Mouse (Mus musculus) c-Kit-positive CD71-positive TER-119-negative erythroid progenitor cells, embryonic 14.5 days (primary cell): ENCODE data around the gene Trip4.

Experiments used
- DNase-seq: peaks from one replicate; pipeline ENCODE4 v3.0.0-alpha.2; 2013; ENCODE audit warnings: low read depth

The Trip4 gene

DNA sequence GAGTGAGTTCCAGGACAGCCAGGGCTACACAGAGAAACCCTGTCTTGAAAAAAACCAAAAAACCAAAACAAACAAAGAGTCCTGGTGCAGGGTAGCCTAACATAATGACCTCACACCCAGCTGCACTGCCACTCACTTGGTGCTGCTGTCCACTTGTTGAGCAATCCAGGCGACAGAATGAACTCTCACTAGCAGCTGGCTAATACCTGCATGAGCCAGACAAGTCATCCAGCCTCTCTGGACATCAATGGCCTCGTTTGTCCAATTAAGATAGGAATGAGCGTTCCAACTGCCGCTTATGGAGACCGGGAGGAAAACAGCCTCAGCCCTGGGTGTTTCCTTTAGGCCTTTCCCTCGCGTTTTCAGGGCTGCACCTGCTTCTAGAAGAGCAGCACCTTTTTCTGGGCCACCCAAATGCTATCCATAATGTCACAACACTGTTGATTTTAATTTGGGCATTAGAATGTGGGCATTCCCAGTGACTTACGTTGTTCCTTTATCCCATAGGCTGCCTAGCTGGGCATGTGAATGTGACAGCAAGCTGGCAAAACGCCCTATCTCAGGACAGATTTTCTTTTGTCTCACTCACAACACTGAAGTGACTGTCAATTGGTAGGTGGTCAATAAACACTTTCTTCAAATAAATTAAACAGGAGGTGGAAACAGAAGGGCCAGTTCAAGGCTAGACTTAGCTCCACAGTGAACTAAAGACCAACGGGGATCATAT, 73.8 kb downstream of the Trip4 start:
- DNase-seq, result no peak

DNA sequence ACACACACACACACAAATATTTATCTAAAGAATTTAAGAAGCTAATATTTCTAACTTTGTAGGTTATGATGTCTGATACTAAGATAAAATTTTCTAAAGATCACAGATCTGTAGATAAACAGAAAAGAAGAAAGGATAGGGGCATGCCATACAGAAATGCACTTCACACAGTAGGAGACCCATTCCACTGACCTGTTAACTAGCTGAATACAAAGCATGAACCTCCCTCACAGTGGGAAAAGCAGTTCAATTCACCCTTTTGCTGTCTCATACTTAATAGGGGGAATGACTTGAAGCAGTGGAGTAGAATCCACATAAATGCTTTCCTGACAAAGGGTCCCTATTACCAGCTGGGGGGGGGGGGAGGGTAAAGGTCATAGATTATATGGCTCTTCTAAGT, 75.0 kb downstream of the Trip4 start:
- no peak for DNase-seq

DNA sequence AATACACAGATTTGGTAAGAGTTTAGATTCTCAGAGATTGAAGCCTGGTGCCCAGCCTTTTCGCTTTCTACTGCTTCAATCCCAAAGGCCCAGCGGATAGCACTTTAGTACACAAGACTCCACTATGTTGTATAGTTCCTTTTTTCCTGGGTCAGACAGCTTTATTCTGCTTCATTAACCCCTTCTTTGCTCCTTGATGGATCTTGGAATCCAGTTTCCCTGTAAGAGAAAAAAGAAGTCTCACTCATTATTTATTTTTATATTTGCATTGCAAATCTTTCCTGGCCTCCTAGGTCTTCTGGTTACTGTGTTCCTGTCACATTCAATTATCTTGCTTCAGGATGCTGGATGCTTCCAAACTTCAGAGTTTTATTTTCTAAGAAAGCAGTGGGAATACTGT, 75.4 kb downstream of the Trip4 start:
- DNase-seq, result no peak

DNA sequence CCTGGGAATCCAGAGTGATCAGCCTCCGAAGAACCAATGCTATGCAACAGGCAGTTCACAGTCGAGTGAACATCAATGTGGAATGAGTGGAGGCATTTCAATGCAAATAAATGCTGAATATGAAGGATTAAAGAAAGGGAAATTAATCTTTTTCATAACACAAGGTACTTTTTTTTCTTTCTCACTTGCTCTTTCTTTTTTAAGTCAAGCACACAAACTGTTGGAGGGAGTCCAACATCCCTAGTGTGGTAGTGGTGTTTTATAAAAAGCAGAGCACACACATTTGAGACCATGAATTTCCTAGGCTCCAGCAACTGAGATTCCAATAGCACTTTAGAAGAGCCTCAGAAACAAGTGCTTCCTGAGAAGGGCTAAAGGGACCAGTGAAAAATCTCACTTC, 76.6 kb downstream of the Trip4 start:
- no peak for DNase-seq

DNA sequence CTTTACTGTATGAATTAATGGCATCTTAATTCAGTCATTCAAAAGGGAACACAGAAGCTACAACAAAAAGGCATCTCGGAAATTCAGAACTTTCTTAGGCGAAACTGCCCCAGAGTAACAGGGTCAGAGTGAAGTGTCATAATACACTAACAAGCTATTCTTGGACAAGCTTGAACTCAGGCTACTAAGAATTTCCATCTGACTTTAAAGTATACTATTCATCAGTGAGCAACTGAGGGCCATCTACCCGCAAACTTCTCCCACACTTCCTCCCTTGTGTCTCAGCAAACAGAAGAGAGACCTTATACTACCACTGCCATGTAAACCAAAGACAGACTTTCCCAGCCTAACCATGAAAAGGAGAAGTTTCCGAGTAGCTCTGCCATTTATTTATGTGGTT, 77.4 kb downstream of the Trip4 start:
- DNase-seq, result no peak

DNA sequence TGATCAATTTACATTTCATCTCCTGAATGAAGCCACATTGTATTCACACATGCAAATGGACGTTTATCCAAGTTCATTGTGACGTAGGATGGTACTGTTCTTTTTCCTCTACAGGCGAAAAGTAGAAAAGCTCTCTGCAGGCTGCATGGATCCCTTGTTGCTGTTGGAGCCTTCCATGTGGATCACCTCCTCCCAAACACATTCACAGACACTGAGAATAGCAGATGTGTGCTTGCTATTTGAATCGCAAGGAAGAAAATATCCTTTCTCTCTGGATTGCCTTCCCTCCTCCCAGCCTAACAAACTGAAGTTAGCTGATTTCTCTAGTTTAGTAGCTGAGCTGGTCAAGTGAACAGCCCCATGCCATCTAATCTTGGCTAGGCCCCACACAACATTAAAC, 78.3 kb downstream of the Trip4 start:
- DNase-seq, result no peak

DNA sequence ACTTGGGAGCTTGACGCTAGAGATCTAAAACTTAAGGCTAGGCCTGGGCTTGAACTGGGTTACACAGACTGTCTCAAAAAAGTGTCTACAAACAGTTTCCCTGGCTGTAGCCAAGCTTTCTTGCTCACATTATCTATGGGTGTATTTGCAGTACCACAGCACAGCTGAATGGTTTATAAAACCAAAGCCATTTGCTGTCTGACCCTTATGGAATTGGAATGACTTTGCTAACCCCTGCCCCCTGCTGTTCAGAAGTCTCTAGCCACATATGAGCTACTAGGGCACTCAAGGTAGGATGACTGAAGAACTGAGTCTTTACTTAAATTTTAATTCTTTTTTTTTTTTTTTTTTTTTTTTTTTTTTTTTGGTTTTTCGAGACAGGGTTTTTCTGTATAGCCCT, 79.2 kb downstream of the Trip4 start:
- no peak for DNase-seq

DNA sequence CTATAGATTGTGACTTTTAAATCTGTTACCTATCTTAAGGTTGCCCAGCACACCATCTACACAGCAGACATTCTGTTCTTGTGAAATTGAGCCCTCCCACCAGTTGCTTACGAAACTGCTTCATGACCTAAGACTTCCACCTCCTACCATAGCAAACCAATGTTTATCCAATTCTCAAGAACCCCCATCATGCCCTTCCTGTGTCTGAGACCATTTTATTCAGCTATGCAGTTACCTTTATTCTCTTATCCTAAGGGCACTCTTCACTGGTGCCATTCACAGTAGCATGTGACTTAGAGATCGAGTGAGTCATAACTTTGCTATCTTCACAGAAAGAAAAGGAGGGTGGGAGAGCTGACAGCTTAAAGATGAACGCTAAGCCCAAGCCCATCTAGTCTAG, 80.1 kb downstream of the Trip4 start:
- no peak for DNase-seq

DNA sequence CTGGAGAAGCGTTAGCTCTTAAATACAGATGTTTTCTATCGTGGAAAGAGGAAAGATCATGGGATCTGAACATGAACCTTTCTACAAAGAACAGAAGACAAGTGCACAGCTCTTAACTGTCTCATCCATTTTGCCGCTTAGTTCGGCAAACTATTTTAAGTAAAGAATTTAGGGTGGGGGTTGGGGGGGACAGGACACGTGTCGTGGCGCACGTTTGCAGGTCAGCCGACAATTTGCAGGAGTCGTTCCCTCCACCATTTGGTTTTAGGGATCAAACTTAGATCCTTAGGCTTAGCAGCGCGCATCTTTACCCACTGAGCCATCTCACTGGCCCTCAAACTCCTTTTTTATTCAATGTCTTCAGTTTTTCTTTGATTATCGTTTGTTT, 80.6 kb downstream of the Trip4 start:
- no peak for DNase-seq

DNA sequence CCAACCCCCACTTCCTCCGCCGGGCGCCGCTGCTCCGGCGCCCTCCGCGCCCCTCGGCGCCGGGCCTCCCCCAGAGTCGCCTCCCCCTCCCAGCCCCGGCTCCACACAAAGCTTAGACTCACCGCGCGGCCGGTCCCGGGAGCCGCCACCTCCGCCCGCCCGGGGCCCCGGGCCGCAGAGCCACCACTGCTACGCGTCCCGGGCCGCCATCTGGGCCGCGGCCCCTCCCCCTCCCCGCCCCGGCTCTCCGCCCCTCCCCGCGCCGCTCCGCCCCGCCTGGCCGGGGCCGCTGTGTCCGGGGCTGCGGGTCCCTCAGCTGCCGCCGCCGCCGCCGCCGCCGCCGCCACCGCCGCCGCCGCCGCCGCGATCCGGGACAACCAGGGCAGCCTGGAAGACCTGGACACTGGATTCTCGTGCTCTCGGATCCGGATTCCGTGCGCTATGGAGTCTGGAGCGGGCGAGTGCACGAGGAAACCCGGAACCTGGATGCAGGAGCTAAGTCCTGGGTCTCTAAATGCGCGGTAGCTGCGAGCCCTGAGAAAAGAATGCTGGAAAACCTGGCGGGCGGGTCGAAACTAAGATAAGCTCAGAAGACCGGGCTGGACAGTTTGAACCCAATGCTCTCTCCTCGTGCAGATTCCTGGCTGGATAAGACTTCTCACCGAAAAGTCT, 81.1 kb downstream of the Trip4 start, which contains the start of gene Zfp609:
Gene Zfp609, minus strand, starts transcription at position 221 of the 672 bp plus-strand sequence.
- DNase-seq, result peak; percentile 94

DNA sequence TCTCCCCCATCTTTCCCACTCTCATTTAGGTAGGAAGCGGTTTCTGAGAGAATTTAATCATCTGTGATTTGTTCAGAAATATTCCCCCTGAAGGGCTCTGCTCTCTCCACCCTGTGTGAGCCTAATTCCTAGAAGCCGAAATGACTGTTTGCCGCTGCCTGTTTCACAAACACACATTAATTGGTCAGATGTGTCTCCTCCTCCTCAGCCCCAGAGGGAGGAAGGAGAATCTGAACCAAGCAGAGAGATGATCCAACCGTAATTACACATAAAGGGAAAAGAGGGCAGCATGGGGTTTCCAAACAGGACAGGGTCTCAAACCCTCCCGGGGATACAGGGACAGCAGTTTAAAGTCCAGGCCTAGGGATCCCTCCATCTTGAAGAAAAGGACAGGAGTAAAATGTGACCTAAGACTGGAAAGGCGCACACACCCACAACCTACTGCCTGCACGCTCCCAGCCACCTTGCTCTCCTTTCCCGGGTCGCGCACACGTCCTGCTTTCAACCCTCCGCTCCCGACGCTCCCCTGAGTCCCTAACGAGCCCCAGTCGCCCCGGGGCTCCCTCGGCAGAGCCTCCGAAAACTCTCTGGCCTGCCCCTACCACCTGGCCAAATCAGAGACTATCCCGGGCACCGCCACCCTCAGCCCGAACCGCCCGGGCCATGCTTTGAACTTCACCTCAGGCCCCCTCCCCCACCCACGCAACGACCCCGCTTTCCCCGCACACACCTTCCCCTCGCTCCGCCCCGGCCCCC, 81.8 kb downstream of the Trip4 start:
- DNase-seq, result peak; percentile 55

DNA sequence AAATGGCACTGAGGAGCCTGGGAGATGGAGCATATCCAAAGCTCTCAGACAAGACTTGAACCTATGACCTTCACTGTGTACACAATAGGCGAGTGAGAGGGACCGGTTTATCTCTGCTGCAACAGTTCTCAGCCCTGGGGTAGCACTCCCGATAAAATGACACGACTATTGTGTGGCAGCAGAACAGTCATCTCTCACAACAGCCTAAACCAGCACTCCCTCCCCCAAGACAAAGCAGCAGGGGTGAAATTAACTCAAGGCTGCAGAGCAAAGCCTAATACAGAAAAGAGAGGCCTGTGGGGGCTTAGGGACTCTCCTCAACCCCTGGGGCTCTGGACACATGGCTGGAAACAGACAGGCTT, 82.4 kb downstream of the Trip4 start:
- DNase-seq, result no peak

DNA sequence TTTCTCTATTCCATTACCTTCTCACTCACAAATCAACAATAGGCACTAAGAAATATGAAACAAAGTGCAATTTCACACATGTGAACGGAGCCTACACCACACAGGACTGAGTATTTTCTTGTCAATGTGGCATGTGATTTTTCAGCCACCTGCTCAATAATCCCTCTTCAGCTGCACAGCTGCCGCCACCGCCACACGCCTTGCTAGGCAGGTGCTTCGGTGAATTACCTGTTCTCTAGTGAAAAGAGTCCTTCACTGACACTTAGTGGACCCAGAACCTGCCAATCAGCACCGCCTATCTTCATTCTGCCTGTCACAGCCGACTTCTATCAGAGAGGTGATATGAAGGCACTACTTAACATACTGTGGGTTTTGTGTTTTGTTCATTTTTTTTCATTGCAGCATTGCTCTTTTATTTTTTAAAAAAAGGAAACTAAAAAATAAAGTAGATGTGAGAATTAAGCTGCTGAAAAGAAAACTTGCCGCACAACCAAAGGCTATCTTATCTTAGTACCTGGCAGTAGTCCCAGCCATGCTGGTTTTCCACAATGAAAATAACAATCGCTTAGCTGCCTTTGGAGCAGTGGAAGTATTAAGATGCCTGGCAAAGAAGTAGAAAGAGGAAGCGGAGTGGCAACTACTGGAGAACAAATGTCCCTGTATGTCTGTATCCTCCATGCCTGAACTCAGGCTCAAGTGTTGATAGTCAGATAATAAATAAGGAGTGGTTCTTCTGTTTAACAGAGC, 84.7 kb downstream of the Trip4 start:
- no peak for DNase-seq

DNA sequence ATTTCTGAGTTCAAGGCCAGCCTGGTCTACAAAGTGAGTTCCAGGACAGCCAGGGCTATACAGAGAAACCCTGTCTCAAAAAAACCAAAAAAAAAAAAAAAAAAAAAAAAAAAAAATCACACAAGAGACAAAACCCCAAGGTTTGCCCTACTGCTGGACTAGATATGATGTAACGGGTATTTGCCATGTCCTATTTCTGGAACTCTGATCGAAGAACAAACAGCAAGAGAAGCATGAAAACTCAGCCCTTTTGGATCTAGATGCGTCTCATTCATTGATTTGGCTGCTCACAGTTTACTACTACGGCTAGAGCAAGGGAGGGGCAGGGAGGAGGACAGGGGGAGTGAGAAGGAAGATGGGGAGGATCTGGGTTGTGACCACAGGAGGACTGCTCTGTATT, 86.6 kb downstream of the Trip4 start:
- DNase-seq, result no peak

DNA sequence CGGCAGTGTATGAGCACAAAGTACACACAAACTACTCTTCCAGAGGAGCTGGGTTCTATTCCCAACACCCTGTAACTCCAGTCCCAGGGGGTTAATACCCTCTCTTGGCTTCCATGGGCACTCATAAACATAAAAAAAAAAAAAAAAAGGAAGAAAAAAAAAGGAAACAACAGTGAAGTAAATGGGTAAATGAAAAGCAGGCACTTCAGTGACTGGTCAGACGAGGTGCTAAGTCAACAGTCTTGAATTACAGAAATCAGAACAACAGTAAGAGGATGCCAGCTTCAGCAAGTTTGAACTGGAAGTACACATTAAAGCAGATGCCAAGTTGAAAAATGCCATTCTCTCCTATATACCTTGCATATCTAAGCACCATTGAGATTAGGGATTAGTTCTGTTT, 88.3 kb downstream of the Trip4 start:
- DNase-seq, result no peak

DNA sequence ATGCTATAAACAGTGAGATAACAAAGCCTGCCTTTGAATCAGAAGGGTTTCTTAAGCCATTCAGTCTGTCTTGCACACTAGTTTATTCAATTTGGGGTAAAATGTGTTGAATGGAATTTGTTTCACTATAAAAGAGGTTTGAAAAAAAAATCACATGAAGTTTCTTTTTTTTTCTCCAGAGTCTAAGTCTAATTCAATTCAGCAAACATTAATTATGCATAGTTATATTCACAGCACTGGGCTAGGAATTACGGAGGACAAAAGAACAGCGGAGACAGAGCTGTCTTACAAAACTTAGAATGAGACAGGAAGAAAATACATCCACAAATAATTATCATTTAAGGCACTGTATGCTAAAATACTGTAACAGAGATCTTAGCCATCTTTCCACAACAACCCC, 90.2 kb downstream of the Trip4 start:
- no peak for DNase-seq

DNA sequence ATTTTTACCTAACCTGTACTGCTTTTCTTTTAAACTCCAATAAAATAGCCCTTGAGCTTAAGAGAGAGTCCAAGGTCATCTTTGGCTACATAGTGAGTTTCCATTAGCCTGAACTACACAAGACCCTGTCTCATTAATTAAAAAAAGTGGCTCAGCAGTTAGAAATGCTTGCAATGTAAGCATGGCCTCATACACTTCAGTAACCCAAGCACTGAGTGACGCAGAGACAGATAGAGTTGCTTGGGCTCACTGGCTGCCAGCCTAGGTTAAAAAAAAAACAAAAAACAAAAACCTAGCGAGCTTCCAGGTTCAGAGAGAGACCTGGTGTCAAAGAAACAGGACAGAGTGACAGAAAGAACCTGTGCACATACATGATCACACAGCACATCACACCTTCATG, 95.8 kb downstream of the Trip4 start:
- DNase-seq, result no peak

DNA sequence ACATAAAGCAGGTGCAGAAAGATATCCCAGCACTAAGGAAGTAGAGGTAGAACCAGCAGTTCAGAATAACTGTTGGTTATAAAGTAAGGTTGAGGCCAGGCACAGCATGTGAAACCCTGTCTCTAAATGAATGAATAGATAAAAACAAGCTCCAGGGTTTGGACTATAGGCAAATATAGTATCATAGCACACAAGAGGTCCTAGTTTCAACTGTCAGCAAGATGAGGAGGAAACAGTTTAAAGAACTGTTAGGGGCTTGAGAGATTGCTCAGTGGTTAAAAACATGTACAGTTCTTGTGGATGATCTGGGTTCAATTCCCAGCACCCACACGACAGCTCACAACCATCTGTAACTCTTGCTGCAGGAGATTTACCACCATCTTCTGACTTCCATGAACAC, 96.8 kb downstream of the Trip4 start:
- no peak for DNase-seq

DNA sequence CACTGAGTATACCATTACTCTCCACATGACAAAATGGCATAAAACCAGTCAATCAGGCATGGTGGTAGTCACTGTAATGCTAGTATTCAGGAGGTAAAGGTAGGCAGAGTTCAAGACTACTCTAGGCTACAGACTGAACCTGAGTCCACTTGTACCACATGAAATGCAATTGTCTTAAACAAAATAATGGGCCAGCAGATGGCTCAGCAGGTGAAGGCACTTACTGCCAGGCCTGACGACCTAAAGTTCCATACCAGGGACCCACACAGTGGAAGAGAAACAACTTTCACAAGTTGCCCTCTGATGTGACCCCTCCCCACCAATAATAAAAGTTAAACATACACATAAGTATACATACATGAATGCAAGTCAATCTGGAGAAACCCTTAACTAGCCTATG, 100.8 kb downstream of the Trip4 start:
- DNase-seq, result no peak

DNA sequence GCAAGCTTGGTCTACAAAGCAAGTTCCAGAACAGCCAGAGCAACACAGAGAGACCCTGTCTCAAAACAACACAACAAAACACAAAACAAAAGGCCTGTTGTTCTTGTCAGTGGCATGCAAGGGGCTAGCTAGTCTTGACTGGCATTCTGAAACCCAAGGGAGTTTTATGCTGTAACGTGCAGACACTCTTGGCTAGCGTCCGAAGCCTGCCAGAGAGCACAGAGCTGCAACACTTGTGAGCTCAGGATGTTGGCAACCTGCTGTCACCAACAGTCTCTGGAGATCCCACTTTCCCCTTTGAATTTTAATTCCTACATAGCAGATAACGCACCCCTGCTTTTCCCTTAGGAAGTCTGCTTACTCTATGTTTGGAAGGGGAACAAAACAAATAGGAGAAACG, 101.3 kb downstream of the Trip4 start:
- DNase-seq, result no peak

DNA sequence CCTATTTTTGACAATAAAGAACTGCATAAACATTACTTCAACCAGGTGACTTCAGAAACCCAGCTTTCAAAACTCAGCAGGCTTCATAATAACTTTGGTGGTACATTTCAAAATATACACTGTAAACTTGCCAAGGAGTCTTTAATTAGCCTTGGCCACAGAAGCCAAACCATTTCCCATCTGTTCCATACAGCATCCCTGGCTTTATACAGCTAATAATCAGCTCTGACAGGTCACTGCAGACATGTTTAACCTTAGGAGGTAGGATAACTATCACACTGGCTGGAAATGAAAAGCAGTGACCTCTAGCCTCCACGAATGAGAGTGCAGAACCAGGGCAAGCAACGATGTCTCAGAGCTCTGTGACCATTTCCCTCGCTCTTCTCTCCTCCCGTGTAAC, 108.8 kb downstream of the Trip4 start:
- DNase-seq, result no peak

DNA sequence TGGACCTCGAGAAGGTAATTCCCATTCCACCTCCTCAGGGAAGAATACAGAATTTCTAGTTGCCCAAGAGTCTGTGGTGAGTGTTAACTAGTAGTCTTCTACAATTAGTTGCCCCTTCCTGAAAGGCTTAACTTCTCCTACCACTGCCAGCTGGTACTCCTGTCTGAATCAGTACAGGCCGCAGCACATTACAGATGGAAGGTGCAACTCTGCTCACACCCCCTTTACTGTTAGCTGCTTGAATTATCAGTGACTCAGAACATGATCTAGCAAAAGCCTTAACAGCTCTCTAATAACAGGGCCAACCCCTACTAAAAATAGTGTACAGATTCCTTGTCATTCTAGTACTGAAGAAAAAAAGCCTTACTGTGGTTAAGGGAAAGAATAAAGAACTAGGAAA, 112.9 kb downstream of the Trip4 start:
- no peak for DNase-seq

DNA sequence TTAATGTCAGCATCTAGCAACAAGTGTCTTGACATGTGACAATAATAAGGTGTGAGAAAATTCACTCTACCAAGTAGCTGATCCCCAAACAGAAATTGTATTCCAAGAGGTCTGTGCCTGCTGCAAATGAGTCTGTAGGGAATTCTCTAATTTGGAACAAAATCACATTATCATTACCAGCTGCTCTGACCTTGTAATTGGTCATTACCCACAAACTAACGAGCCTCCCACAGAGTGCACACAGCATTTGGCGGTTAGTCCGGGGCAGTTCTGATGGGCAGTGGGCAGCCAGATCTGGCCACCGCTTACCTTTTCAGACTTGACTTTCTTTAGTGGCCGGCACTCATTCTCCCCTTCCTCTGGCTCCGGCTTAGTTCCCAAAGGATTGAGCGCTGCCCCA, 114.3 kb downstream of the Trip4 start:
- no peak for DNase-seq
